Mouse (Mus musculus) forebrain, embryonic 16.5 days (tissue): ENCODE measurements around the gene Gsta2. TPM values are rescaled to one million over a fixed set of nuclear protein-coding genes. Genes with fewer than 3 reads are reported as not detected.
"Not testable (repeated sequence)": the region's sequence is repeated elsewhere in the genome, so short reads cannot be mapped to it uniquely, and the experiment has no call there.

Experiments
- ATAC-seq: fragments of 200-750 bp; cut with Nextera tagmentation; 2 replicates; pipeline ENCODE4 v1.8.0; 2017; ENCODE audit warnings: mild to moderate bottlenecking, moderate library complexity
- H3K27ac ChIP-seq: fragments of 300-500 bp; sonication (generic); 2 replicates; pipeline ENCODE4 v1.5.1; 2014; ENCODE audit warnings: low read length, control low read depth
- H3K27me3 ChIP-seq: fragments of 300-500 bp; sonication (generic); replicated peaks from 2 replicates; pipeline ENCODE4 v1.6.1; 2014; ENCODE audit warnings: low read length; ENCODE audit not compliant: control insufficient read depth, insufficient read depth
- H3K36me3 ChIP-seq: fragments of 300-500 bp; sonication (generic); 2 replicates; pipeline ENCODE4 v1.6.1; 2014; ENCODE audit not compliant: control insufficient read depth, insufficient read depth
- H3K4me1 ChIP-seq: fragments of 300-500 bp; sonication (generic); replicated peaks from 2 replicates; pipeline ENCODE4 v1.6.1; 2014; ENCODE audit warnings: low read length; ENCODE audit not compliant: control insufficient read depth, insufficient read depth
- H3K4me2 ChIP-seq: fragments of 300-500 bp; sonication (generic); 2 replicates; pipeline ENCODE4 v1.6.1; 2014; ENCODE audit warnings: mild to moderate bottlenecking, low read length, control low read depth
- H3K4me3 ChIP-seq: fragments of 300-500 bp; sonication (generic); replicated peaks from 2 replicates; pipeline ENCODE4 v1.5.1; 2014; ENCODE audit warnings: mild to moderate bottlenecking, low read length, control low read depth
- H3K9ac ChIP-seq: fragments of 300-500 bp; sonication (generic); replicated peaks from 2 replicates; pipeline ENCODE4 v1.6.1; 2014; ENCODE audit warnings: low read depth, low read length, control low read depth
- H3K9me3 ChIP-seq: fragments of 300-500 bp; sonication (generic); 2 replicates; pipeline ENCODE4 v1.6.1; 2016; ENCODE audit warnings: low read length; ENCODE audit not compliant: control insufficient read depth
- WGBS: fragments of 180-500 bp; shearing (Covaris S2); extraction: QIAGEN DNeasy Blood & Tissue Kit; methylation state at CpG from one replicate; pipeline ENCODE4 v1.1.7; 2014; 5-methylcytosine and 5-hydroxymethylcytosine counted together
- polyA plus RNA-seq: library from polyadenylated mRNA; unstranded; fragments of >200 nt; fragmentation: Nextera tagmentation; extraction: Ambion mirVana; gene quantifications from 2 replicates; pipeline ENCODE4 v1.2.1, GENCODE M21; 2015

Gsta2 gene
- polyA plus RNA-seq, 1 experiment from 2014 or later: not detected

GRCm38 (mm10) chr9:78369786-78370185 is 14.2 kb upstream of the Gsta2 start:
- no peak overlapping the region for H3K4me2 ChIP-seq
- no peak overlapping the region for H3K9ac ChIP-seq
- H3K9me3 ChIP-seq: no peaks in the 10 kb centered on the region
- H3K4me1 ChIP-seq: no peaks in the 10 kb centered on the region
- no peaks in the 10 kb centered on the region for H3K27me3 ChIP-seq
- 89% methylated on average over 7 of the region's 7 CpGs for WGBS
- ATAC-seq: no peak
- H3K4me3 ChIP-seq: no peak overlapping the region
- H3K27ac ChIP-seq: no peak overlapping the region
- H3K36me3 ChIP-seq: no peaks in the 10 kb centered on the region

DNA sequence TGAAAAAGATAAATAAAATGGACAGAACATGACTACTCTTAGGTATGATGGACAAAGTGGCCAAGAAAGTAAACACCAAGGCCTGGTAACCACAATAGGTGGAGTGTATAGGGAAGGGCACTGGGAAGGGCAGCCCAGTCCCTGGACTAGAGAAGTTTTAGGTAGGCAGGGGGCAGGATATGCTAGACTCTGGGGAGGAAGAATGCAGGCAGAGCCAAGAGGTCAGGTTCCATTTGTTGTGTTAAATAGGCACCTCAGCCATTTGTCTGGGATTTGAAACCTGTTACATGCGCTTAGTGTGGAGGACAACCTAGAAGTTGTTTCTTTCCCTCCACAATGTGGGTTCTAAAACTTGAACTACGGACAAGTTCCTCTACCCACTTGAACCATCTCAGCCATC is 13.8 kb upstream of the Gsta2 start:
- Histone ChIP-seq H3K4me2 (no peak overlapping the region), H3K36me3 (no peaks in the 10 kb centered on the region), H3K27ac (no peak overlapping the region), H3K9ac (no peak overlapping the region), H3K4me3 (no peak overlapping the region), H3K4me1 (no peaks in the 10 kb centered on the region), H3K27me3 (no peaks in the 10 kb centered on the region), H3K9me3 (no peaks in the 10 kb centered on the region)
- WGBS: 92% methylated on average over 2 of the region's 2 CpGs
- ATAC-seq: no peak

DNA sequence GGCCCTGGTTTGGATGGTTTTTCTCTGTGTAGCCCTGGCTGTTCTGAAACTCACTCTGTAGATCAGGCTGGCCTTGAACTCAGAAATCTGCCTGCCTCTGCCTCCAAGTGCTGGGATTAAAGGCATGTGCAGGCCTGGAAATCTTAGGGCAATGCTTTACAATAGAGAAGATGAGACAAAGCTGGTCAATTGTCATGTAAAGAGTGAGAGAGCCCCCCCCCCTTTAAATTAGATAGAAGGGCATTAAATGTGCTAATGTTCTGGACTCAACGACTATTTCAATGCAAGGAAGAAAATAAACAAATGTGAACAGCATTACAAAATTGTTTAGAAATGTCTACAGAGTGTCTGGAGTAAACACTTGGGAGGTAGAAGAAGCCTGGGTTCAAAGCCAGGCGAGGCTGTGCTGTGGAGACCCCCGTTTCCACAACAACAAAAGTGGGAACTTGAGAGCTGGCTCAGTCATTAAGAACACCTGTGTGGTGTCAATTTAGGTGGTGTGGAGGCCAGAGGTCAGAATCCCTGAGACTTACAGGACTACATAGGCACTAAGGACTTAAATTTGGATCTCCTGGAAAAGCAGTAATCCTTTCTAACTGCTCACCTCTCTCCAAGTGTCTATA is 13.2 kb upstream of the Gsta2 start:
- no peak overlapping the region for H3K9ac ChIP-seq
- H3K36me3 ChIP-seq: no peaks in the 10 kb centered on the region
- H3K27me3 ChIP-seq: no peaks in the 10 kb centered on the region
- H3K27ac ChIP-seq: no peak overlapping the region
- no peak overlapping the region for H3K4me3 ChIP-seq
- 73% methylated on average over 3 of the region's 3 CpGs for WGBS
- no peaks in the 10 kb centered on the region for H3K9me3 ChIP-seq
- H3K4me2 ChIP-seq: no peak overlapping the region
- no peaks in the 10 kb centered on the region for H3K4me1 ChIP-seq
- ATAC-seq: no peak

GRCm38 (mm10) chr9:78367959-78368358 is 12.4 kb upstream of the Gsta2 start, which contains the start of gene Dppa5a:
TSS of gene Dppa5a (minus strand) at chr9:78368177.
- not testable (repeated sequence) for H3K9ac ChIP-seq, H3K9me3 ChIP-seq, H3K4me2 ChIP-seq, H3K4me1 ChIP-seq, H3K4me3 ChIP-seq, H3K36me3 ChIP-seq, ATAC-seq, H3K27me3 ChIP-seq, H3K27ac ChIP-seq
- 92% methylated on average over 16 of the region's 16 CpGs for WGBS

- no peak overlapping the region for H3K9ac ChIP-seq
- H3K4me3 ChIP-seq: no peak overlapping the region
- no peaks in the 10 kb centered on the region for H3K27me3 ChIP-seq
- no peak overlapping the region for H3K27ac ChIP-seq
- H3K36me3 ChIP-seq: no peaks in the 10 kb centered on the region
- H3K9me3 ChIP-seq: no peaks in the 10 kb centered on the region
- WGBS: 38% methylated on average over 13 of the region's 13 CpGs
- ATAC-seq: no peak
- no peaks in the 10 kb centered on the region for H3K4me1 ChIP-seq
- no peak overlapping the region for H3K4me2 ChIP-seq
Observed at GRCm38 (mm10) chr9:78365850-78366544, 10.4 kb upstream of the Gsta2 start.

DNA sequence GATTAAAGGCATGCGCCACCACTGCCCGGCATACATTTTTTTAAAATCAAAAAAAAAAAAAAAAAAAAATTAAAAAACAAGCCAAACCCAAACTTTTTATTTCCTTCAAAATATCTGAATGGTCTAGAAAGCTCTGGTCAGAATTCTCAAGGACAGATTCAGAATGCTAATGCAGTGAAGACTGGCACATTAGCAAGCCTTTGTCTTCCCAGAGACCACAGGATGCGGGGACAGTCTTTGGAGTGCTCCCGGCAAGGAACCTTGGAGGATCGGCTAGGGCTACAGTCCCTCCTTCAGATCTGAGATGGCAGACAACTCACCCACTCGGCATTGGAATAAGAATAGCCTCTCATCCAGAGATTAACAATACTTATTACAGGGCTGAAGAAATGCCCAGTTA is 9.1 kb upstream of the Gsta2 start:
- 89% methylated on average over 6 of the region's 6 CpGs for WGBS
- Histone ChIP-seq H3K27ac (no peak overlapping the region), H3K4me2 (no peak overlapping the region), H3K9me3 (no peaks in the 10 kb centered on the region), H3K27me3 (no peaks in the 10 kb centered on the region), H3K4me1 (no peaks in the 10 kb centered on the region), H3K4me3 (no peak overlapping the region), H3K36me3 (no peaks in the 10 kb centered on the region), H3K9ac (no peak overlapping the region)
- no peak for ATAC-seq

DNA sequence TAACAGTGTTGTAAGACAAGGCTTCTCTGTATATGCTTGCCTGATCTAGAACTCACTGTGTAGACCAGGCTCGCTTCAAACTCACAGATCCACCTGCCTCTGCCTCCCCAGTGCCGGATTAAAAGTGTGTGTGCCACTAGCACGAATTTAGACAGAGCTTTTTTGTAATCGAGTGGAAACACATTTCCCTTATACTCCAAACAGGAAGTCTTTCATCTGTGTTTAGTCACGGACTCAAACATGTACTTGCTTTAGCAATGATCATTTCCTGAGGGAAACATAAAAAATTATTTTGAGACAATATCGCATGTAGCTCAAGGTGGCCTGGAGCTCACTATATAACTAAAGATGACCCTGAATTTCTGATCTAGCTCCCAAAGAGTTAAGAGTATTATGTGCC is 7.8 kb upstream of the Gsta2 start:
- Histone ChIP-seq H3K9me3 (no peaks in the 10 kb centered on the region), H3K9ac (no peak overlapping the region), H3K27ac (no peak overlapping the region), H3K4me3 (no peak overlapping the region), H3K27me3 (no peaks in the 10 kb centered on the region), H3K4me2 (no peak overlapping the region), H3K36me3 (no peaks in the 10 kb centered on the region), H3K4me1 (no peaks in the 10 kb centered on the region)
- 76% methylated on average over 6 of the region's 6 CpGs for WGBS
- ATAC-seq: no peak

- 41% methylated on average over 2 of the region's 2 CpGs for WGBS
- no peak overlapping the region for H3K4me2 ChIP-seq
- no peak for ATAC-seq
- no peak overlapping the region for H3K4me3 ChIP-seq
- no peaks in the 10 kb centered on the region for H3K9me3 ChIP-seq
- no peaks in the 10 kb centered on the region for H3K36me3 ChIP-seq
- H3K27me3 ChIP-seq: no peaks in the 10 kb centered on the region
- no peaks in the 10 kb centered on the region for H3K4me1 ChIP-seq
- no peak overlapping the region for H3K27ac ChIP-seq
- H3K9ac ChIP-seq: no peak overlapping the region
Observed at GRCm38 (mm10) chr9:78360484-78360872, 4.9 kb upstream of the Gsta2 start.

GRCm38 (mm10) chr9:78359750-78360483 is 4.3 kb upstream of the Gsta2 start:
- H3K9ac ChIP-seq: no peak overlapping the region
- ATAC-seq: no peak
- H3K27ac ChIP-seq: no peak overlapping the region
- H3K4me1 ChIP-seq: no peaks in the 10 kb centered on the region
- H3K4me3 ChIP-seq: no peak overlapping the region
- 76% methylated on average over 6 of the region's 6 CpGs for WGBS
- no peaks in the 10 kb centered on the region for H3K36me3 ChIP-seq
- no peaks in the 10 kb centered on the region for H3K9me3 ChIP-seq
- no peak overlapping the region for H3K4me2 ChIP-seq
- no peaks in the 10 kb centered on the region for H3K27me3 ChIP-seq
